Mouse (Mus musculus): ENCODE data around the gene Uncx. TPM values are rescaled to one million over a fixed set of nuclear protein-coding genes. Genes with fewer than 3 reads are reported as not detected.
A peak's percentile ranks its signal among the peaks of the same experiment; 100 is the strongest.

Gene Uncx
- polyA plus RNA-seq, 2 experiments, result 0.07 to 0.20 TPM

DNA sequence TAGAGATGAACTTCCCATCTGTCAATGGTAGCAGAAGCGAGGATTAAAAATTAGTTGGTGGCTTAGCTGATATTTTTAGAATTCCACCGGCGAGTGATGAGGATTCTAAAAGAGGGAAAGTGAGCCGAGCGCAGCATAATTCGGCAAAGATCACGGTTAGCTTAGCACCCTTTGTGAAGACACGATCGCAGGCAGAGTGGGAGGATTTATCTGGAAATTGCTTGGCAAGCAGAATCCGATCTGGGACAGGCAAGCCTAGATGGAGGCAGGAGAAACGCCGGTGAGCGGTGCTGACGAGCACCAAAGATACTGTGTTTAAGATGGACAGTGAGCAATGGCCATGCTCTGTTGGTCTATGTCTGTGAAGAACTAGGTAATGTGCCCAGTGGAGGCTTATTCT is 41.0 kb upstream of the Uncx start:
- H3K4me3 ChIP-seq (replicated peaks; ENCODE audit: low read length), result no peak overlapping the region
- H3K27ac ChIP-seq (replicated peaks; ENCODE audit: low read depth, low read length), result no peak overlapping the region
- no peaks in the 10 kb centered on the region for H3K4me1 ChIP-seq (ENCODE audit: control insufficient read depth, insufficient read depth, low read length)
- no peaks in the 10 kb centered on the region for H3K36me3 ChIP-seq (ENCODE audit: control insufficient read depth, insufficient read depth, low read length)
- no peak for ATAC-seq (ENCODE audit: low FRiP score, low read depth)
- no peak overlapping the region for H3K4me2 ChIP-seq (replicated peaks; ENCODE audit: low read depth, low read length, severe bottlenecking)
- no peaks in the 10 kb centered on the region for H3K9me3 ChIP-seq (ENCODE audit: control insufficient read depth, low read length)
- H3K9ac ChIP-seq (ENCODE audit: low read depth, low read length, severe bottlenecking), result no peak overlapping the region
- WGBS, result 86% methylated on average over 14 of the region's 14 CpGs
- H3K27me3 ChIP-seq (ENCODE audit: control insufficient read depth, insufficient read depth, low read length), result no peaks in the 10 kb centered on the region
- TF ChIP-seq POLR2A (IDR thresholded peaks at IDR 0.05; ENCODE audit: borderline replicate concordance, extremely low read depth, insufficient read depth, insufficient read length), result no peak
- no peak for DNase-seq (ENCODE audit: low spot score)

DNA sequence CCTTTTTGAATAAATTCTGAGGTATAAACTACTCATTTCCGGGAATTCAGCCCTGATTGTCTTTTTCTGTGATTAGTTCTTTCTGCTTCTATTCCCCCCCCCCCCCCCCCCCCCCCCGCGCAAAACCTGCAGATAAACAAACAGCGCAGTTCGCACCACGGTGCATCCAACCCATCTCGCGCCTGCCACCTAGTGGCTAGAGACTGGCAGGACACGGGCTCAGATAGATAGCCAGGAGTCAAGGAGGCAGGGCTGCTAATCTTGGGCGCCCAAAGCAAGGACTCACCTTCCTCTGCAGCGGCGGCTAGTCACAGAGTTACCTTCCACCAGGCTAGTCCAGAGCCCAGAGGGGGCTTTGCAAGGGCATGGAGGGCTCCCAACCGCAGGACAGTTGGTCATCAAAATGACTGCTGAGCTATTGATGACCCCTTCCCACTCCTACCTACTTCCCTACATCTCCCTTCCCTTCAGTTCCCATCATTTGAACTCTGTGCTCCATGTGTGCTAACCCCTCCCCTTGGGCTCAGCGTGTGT is 38.2 kb upstream of the Uncx start:
- ATAC-seq (ENCODE audit: low FRiP score, low read depth), result peak; percentile 60; the same call in 1 of the 2 replicates

GRCm38 (mm10) chr5:139506207-139506606 is 37.1 kb upstream of the Uncx start:
- WGBS, result 12% methylated on average over 5 of the region's 5 CpGs
- no peak for ATAC-seq (ENCODE audit: low FRiP score, low read depth)
- H3K27me3 ChIP-seq (ENCODE audit: control insufficient read depth, insufficient read depth, low read length), result peaks cover 10% of the 10 kb centered on the region; the same call in 1 of the 2 replicates

More for the DNA sequence above, 38.2 kb upstream of the Uncx start:
- Histone ChIP-seq H3K4me2 (replicated peaks; ENCODE audit: low read depth, low read length, severe bottlenecking) (no peak overlapping the region), H3K36me3 (ENCODE audit: control insufficient read depth, insufficient read depth, low read length) (no peaks in the 10 kb centered on the region), H3K4me3 (replicated peaks; ENCODE audit: low read length) (no peak overlapping the region), H3K9me3 (ENCODE audit: control insufficient read depth, low read length) (no peaks in the 10 kb centered on the region), H3K27ac (replicated peaks; ENCODE audit: low read depth, low read length) (no peak overlapping the region), H3K9ac (ENCODE audit: low read depth, low read length, severe bottlenecking) (no peak overlapping the region), H3K27me3 (ENCODE audit: control insufficient read depth, insufficient read depth, low read length) (0 out of 2 replicates have a peak, but pooled peaks cover under 1% of the 10 kb centered on the region), H3K4me1 (ENCODE audit: control insufficient read depth, insufficient read depth, low read length) (no peaks in the 10 kb centered on the region)
- 5% methylated on average over 10 of the region's 14 CpGs for WGBS
- no peak for TF ChIP-seq POLR2A (IDR thresholded peaks at IDR 0.05; ENCODE audit: borderline replicate concordance, extremely low read depth, insufficient read depth, insufficient read length)
- DNase-seq (ENCODE audit: low spot score), result peak; percentile 70

GRCm38 (mm10) chr5:139510682-139511366 is 32.5 kb upstream of the Uncx start:
- 18% methylated on average over 17 of the region's 17 CpGs for whole genome bisulfite sequencing
- Histone ChIP-seq H3K4me1 (ENCODE audit: control insufficient read depth, insufficient read depth, low read length) (peaks cover under 1% of the 10 kb centered on the region; the same call in 1 of the 2 replicates), H3K9me3 (ENCODE audit: control insufficient read depth, low read length) (no peaks in the 10 kb centered on the region), H3K27ac (replicated peaks; ENCODE audit: low read depth, low read length) (no peak overlapping the region), H3K36me3 (ENCODE audit: control insufficient read depth, insufficient read depth, low read length) (no peaks in the 10 kb centered on the region), H3K9ac (ENCODE audit: low read depth, low read length, severe bottlenecking) (no peak overlapping the region), H3K4me3 (replicated peaks; ENCODE audit: low read length) (no peak overlapping the region), H3K27me3 (ENCODE audit: control insufficient read depth, insufficient read depth, low read length) (peaks cover 10% of the 10 kb centered on the region; the same call in 1 of the 2 replicates), H3K4me2 (replicated peaks; ENCODE audit: low read depth, low read length, severe bottlenecking) (no peak overlapping the region)
- no peak for TF ChIP-seq POLR2A (IDR thresholded peaks at IDR 0.05; ENCODE audit: borderline replicate concordance, extremely low read depth, insufficient read depth, insufficient read length)
- DNase-seq (ENCODE audit: low spot score), result no peak
- no peak for ATAC-seq (ENCODE audit: low FRiP score, low read depth)

More at GRCm38 (mm10) chr5:139506207-139506606, 37.1 kb upstream of the Uncx start:
- no peak overlapping the region for H3K27ac ChIP-seq (replicated peaks; ENCODE audit: low read depth, low read length)
- H3K36me3 ChIP-seq (ENCODE audit: control insufficient read depth, insufficient read depth, low read length), result no peaks in the 10 kb centered on the region
- H3K9ac ChIP-seq (ENCODE audit: low read depth, low read length, severe bottlenecking), result no peak overlapping the region
- H3K9me3 ChIP-seq (ENCODE audit: control insufficient read depth, low read length), result no peaks in the 10 kb centered on the region
- TF ChIP-seq POLR2A (IDR thresholded peaks at IDR 0.05; ENCODE audit: borderline replicate concordance, extremely low read depth, insufficient read depth, insufficient read length), result no peak
- no peak overlapping the region for H3K4me3 ChIP-seq (replicated peaks; ENCODE audit: low read length)
- DNase-seq (ENCODE audit: low spot score), result no peak
- no peaks in the 10 kb centered on the region for H3K4me1 ChIP-seq (ENCODE audit: control insufficient read depth, insufficient read depth, low read length)
- H3K4me2 ChIP-seq (replicated peaks; ENCODE audit: low read depth, low read length, severe bottlenecking), result no peak overlapping the region

DNA sequence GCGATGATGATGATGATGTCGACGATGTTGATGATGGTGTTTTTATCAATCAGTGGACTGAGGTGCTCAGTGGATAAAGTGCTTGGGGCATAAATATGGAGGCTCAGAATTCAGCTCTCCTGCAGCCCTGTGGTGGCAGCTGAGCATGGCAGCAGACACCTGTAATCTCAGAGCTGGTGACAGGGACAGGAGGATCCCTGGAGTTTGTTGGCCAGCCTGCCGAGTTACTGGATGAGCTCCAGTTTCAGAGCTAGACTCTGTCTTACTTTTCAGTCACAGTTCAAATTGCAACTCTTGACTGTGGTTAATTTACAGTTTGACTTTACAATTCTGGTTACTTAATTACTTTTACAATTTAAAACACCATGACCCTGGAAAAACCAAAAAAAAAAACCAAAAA is 31.1 kb upstream of the Uncx start:
- Histone ChIP-seq H3K9ac (ENCODE audit: low read depth, low read length, severe bottlenecking) (no peak overlapping the region), H3K4me2 (replicated peaks; ENCODE audit: low read depth, low read length, severe bottlenecking) (no peak overlapping the region), H3K27me3 (ENCODE audit: control insufficient read depth, insufficient read depth, low read length) (peaks cover 10% of the 10 kb centered on the region; the same call in 1 of the 2 replicates), H3K4me1 (ENCODE audit: control insufficient read depth, insufficient read depth, low read length) (peaks cover 2% of the 10 kb centered on the region; the same call in 1 of the 2 replicates), H3K27ac (replicated peaks; ENCODE audit: low read depth, low read length) (no peak overlapping the region), H3K9me3 (ENCODE audit: control insufficient read depth, low read length) (no peaks in the 10 kb centered on the region), H3K4me3 (replicated peaks; ENCODE audit: low read length) (no peak overlapping the region), H3K36me3 (ENCODE audit: control insufficient read depth, insufficient read depth, low read length) (no peaks in the 10 kb centered on the region)
- WGBS, result 90% methylated on average over 4 of the region's 4 CpGs
- ATAC-seq (ENCODE audit: low FRiP score, low read depth), result no peak
- no peak for DNase-seq (ENCODE audit: low spot score)
- no peak for TF ChIP-seq POLR2A (IDR thresholded peaks at IDR 0.05; ENCODE audit: borderline replicate concordance, extremely low read depth, insufficient read depth, insufficient read length)
